Mouse (Mus musculus): ENCODE measurements around the gene Haus3.
A peak's percentile ranks its signal among the peaks of the same experiment; 100 is the strongest.

The Haus3 gene

GRCm38 (mm10) chr5:34168950-34169891, at the start of gene Haus3, which contains the start of gene Poln:
TSS of gene Haus3 (minus strand) at chr5:34169527.
TSS of gene Poln (minus strand) at chr5:34169448.
- DNase-seq (ENCODE audit: low read depth): peak; percentile 98

GRCm38 (mm10) chr5:34218672-34219071, 49.3 kb upstream of the Haus3 start:
- DNase-seq (ENCODE audit: low read depth): no peak

- no peak for DNase-seq (ENCODE audit: low read depth)
Observed at GRCm38 (mm10) chr5:34217756-34218155, 48.4 kb upstream of the Haus3 start.

GRCm38 (mm10) chr5:34216025-34216424, 46.7 kb upstream of the Haus3 start:
- no peak for DNase-seq (ENCODE audit: low read depth)

- no peak for DNase-seq (ENCODE audit: low read depth)
Observed at GRCm38 (mm10) chr5:34213659-34214058, 44.3 kb upstream of the Haus3 start.

- DNase-seq (ENCODE audit: low read depth): peak; percentile 91
Observed at GRCm38 (mm10) chr5:34210279-34210678, 41.0 kb upstream of the Haus3 start.

GRCm38 (mm10) chr5:34207503-34207902, 38.2 kb upstream of the Haus3 start:
- peak; percentile 67 for DNase-seq (ENCODE audit: low read depth)

- DNase-seq (ENCODE audit: low read depth): no peak
Observed at GRCm38 (mm10) chr5:34205788-34206187, 36.5 kb upstream of the Haus3 start.

- no peak for DNase-seq (ENCODE audit: low read depth)
Observed at GRCm38 (mm10) chr5:34204911-34205310, 35.6 kb upstream of the Haus3 start.

GRCm38 (mm10) chr5:34202006-34202405, 32.7 kb upstream of the Haus3 start:
- DNase-seq (ENCODE audit: low read depth): no peak

- DNase-seq (ENCODE audit: low read depth): peak; percentile 37
Observed at GRCm38 (mm10) chr5:34201396-34201795, 32.1 kb upstream of the Haus3 start.

GRCm38 (mm10) chr5:34198615-34199014, 29.3 kb upstream of the Haus3 start:
- DNase-seq (ENCODE audit: low read depth): peak; percentile 71

- DNase-seq (ENCODE audit: low read depth): peak; percentile 43
Observed at GRCm38 (mm10) chr5:34197243-34197642, 27.9 kb upstream of the Haus3 start.

GRCm38 (mm10) chr5:34196423-34196822, 27.1 kb upstream of the Haus3 start:
- peak; percentile 94 for DNase-seq (ENCODE audit: low read depth)

GRCm38 (mm10) chr5:34195786-34196185, 26.5 kb upstream of the Haus3 start:
- DNase-seq (ENCODE audit: low read depth): no peak

GRCm38 (mm10) chr5:34194975-34195662, 25.8 kb upstream of the Haus3 start:
- DNase-seq (ENCODE audit: low read depth): peak; percentile 60

GRCm38 (mm10) chr5:34194426-34194825, 25.1 kb upstream of the Haus3 start:
- DNase-seq (ENCODE audit: low read depth): no peak

GRCm38 (mm10) chr5:34191843-34192242, 22.5 kb upstream of the Haus3 start:
- peak; percentile 49 for DNase-seq (ENCODE audit: low read depth)

GRCm38 (mm10) chr5:34191021-34191420, 21.7 kb upstream of the Haus3 start:
- DNase-seq (ENCODE audit: low read depth): no peak

- no peak for DNase-seq (ENCODE audit: low read depth)
Observed at GRCm38 (mm10) chr5:34189521-34189920, 20.2 kb upstream of the Haus3 start.

- DNase-seq (ENCODE audit: low read depth): no peak
Observed at GRCm38 (mm10) chr5:34188856-34189255, 19.5 kb upstream of the Haus3 start.

GRCm38 (mm10) chr5:34187601-34188316, 18.4 kb upstream of the Haus3 start, which contains the start of gene Mxd4:
TSS of gene Mxd4 (minus strand) at chr5:34187720.
- DNase-seq (ENCODE audit: low read depth): peak; percentile 99
